Mouse (Mus musculus) adrenal gland, postnatal 25 days (tissue): ENCODE data around the gene Klrc3. TPM values are rescaled to one million over a fixed set of nuclear protein-coding genes. Genes with fewer than 3 reads are reported as not detected.
A peak's percentile ranks its signal among the peaks of the same experiment; 100 is the strongest.
"Not testable (repeated sequence)": the region's sequence is repeated elsewhere in the genome, so short reads cannot be mapped to it uniquely, and the experiment has no call there.

Experiments used
- DNase-seq: peaks from one replicate; pipeline ENCODE4 v3.0.0; 2021; ENCODE audit warnings: mixed read lengths
- long read RNA-seq: library from polyadenylated mRNA; stranded (forward); transcript quantifications from one replicate; pipeline ENCODE4 v2.0.0, GENCODE M21; 2021
- microRNA-seq, 2 experiments: library from miRNA; unstranded; fragments of <30 nt; microRNA quantifications; one replicate each; pipeline ENCODE4 v1.2.0; 2021
- total RNA-seq: library from RNA; stranded (reverse); gene quantifications from 2 replicates; pipeline ENCODE4 v1.2.3, GENCODE M21; 2021

Gene Klrc3
- total RNA-seq = not detected in 2 replicates
- long read RNA-seq = 0 reads

DNA sequence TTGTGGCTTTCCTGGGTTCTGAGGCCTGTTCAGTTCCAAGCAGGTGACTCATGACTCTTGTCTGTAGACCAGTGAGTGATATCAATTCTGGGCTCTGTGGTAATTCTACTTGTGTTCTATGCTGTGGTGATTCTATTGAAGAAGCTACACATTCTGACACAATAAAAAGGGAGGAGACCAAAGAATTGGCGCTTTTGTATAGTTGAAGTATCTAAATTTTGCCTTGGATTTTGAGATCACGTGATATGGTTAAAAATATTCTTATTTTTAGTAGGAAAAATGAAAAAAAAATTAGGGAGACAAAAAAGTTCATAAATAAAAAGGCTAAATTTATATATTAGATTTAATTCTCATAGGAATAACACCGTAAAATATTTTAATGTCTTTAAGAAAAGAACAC is at the start of gene Klrc3:
Klrc3 (minus strand) TSS at position 101 of the 400 bp plus-strand sequence.
- DNase-seq = not testable (repeated sequence)

DNA sequence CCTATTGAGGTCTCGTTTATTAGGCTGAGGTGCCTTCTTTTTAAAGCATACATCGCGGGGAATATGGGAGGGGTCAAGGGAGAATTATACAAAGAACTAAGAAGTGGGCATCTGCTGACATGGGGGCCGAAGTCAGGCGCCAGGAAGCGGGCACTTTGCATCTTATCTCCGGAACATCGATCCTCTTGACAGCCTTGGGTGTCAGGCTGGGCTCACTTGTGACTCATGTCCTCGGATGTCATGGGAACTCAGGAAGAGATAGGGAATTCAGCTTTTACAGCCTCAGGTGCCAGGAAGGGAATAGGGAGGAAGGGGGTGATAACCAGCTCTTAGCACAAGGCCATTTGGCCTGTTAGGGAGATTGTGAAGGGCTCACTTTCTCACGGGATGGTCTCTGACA is 48.3 kb upstream of the Klrc3 start:
- peak; percentile 13 for DNase-seq

DNA sequence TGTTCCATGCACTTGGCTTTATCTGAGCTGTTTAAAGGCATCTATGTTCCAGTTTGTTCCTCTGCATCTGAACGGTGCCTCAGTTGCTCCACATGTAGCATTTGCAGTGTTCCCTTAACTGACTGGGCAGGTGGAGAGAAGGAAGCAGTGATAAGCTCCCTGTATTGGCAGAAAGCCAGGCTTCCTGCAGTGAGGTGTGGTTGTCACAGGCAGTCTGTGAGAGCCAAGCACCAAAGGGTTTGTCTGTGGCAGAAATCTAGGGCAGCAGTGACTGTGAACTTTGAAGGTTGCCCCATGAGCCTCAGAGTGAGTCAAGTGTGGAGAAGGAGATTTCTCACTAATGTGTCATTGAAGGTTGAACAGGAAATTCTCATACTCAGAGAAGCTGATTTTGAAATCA is 37.2 kb upstream of the Klrc3 start:
- DNase-seq = no peak

- DNase-seq = no peak
These were observed 35.7 kb upstream of the Klrc3 start, which contains the start of gene Klrc1 for GRCm38 (mm10) chr6:129678873-129679272. Gene Klrc1 (minus strand): TSS chr6:129678973.

- DNase-seq = not testable (repeated sequence)
These were observed 18.2 kb upstream of the Klrc3 start for GRCm38 (mm10) chr6:129661301-129661700.

- DNase-seq = not testable (repeated sequence)
These were observed 17.5 kb upstream of the Klrc3 start, which contains the start of gene Klrc2 for GRCm38 (mm10) chr6:129660589-129660988. Gene Klrc2 (minus strand): TSS chr6:129660689.

DNA sequence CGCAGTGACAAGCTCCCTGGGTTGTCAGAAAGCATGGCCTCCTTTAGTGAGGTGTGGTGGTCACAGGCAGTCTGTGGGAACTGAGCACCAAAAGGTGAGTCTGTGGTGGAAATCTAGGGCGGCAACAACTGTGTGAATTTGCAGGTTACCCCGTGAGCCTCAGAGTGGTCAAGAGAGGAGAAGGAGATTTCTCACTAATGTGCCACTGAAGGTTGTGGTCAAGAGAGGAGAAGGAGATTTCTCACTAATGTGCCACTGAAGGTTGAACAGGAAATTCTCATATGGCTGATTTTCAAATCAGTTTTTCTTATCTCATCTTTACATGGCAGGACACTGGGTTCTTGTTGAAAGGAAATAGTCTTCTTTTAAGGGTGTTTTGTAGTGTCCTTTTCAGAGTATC is 917 bp upstream of the Klrc3 start:
- not testable (repeated sequence) for DNase-seq

- DNase-seq = not testable (repeated sequence)
These were observed 12.1 kb downstream of the Klrc3 start for GRCm38 (mm10) chr6:129631046-129631445.

DNA sequence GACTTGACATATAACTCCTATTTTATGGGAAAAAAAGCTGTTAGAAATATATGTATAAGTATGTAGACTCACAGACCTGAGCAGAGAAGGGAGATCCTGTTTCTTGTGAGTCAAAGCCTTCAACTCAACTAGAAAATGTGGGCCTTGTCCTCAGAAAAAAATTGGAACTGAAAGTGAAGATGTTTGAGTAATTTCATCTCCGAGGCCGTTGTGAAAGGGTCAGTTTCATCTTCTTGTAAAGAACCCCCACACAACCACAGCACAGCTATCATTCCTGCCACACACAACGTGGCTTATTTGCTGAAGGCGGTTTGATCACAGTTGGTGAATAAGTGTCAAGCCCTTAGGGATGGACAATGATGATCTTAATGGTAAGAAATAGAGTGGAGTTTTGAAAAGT is 19.4 kb downstream of the Klrc3 start, which contains the start of gene Klrk1:
Klrk1 (minus strand) TSS at position 130 of the 400 bp plus-strand sequence.
- no peak for DNase-seq

DNA sequence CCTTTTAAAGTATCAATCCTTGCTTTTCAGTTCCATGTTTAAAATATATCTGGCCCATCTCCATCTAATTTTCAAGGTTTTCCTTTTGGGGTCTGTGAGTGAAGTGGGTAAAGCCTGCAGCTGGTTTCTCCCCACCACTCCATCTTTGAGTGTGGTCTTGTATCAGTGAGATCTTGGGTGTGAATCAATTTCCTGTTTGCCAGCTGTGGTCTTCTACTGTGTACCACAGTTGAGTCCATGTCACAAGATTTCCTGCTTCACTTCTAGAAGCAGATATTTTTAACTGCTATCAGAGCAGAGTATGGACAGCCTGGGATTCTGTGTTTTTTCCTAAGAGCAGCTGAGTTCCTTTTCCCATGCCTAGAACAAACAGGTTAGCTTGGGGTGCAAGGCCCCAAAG is 34.8 kb downstream of the Klrc3 start:
- no peak for DNase-seq

DNA sequence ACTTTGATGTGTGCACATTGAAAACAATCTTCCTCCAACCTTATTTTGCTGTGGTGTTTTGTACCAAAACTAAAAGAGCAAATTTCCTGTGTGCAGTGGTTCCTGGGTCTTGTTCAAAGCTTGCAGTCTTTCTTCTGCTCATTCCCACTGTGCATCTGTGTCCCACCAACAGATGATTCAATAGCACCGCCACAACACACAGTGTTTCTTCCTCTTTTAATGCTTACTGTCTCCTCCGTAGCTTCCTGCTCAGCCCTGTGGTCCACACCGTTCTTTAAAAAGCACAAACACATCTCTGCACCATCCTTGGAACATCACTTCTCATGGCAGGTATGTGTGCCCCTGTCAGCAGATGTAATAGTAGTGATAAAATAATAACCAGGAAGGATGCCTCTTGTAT is 51.6 kb downstream of the Klrc3 start, which contains the start of gene Klrd1:
Klrd1 (plus strand) TSS at position 275 of the 400 bp plus-strand sequence.
- DNase-seq = no peak

Small RNA genes lying within 50 kb of the gene (microRNA-seq; reads per million reads assigned to microRNA genes)
- gene Mir680-1 = 0 reads per million in 2 experiments

Other genes with a start within 250 kb of the Klrc3 start
- 0.39 and 0.43 TPM in 2 replicates for gene Clec1b, start 246.0 kb downstream of the Klrc3 start, total RNA-seq
- 0.30 TPM in 1 of 2 replicates, not detected in the other for gene Clec9a, start 234.5 kb downstream of the Klrc3 start, total RNA-seq
- 4.8 and 6.5 TPM in 2 replicates for gene Clec1a, start 191.3 kb downstream of the Klrc3 start, total RNA-seq
- gene Olr1, start 136.2 kb downstream of the Klrc3 start, total RNA-seq = 0.24 TPM in 1 of 2 replicates, not detected in the other
- not detected in 2 replicates for gene Tmem52b, start 130.8 kb downstream of the Klrc3 start, total RNA-seq
- gene Gabarapl1, start 110.2 kb downstream of the Klrc3 start, total RNA-seq = 251 and 260 TPM in 2 replicates
- not detected in 2 replicates for gene Klre1, start 65.4 kb downstream of the Klrc3 start, total RNA-seq
- not detected in 2 replicates for gene Klrd1, start 51.6 kb downstream of the Klrc3 start, total RNA-seq
- not detected in 2 replicates for gene Klrk1, start 19.5 kb downstream of the Klrc3 start, total RNA-seq
- gene Klrc2, start 17.4 kb upstream of the Klrc3 start, total RNA-seq = not detected in 2 replicates
- not detected in 2 replicates for gene Klrc1, start 35.6 kb upstream of the Klrc3 start, total RNA-seq
- not detected in 2 replicates for gene Klri1, start 73.8 kb upstream of the Klrc3 start, total RNA-seq
- not detected in 2 replicates for gene Klri2, start 97.1 kb upstream of the Klrc3 start, total RNA-seq
- gene Gm156, start 140.9 kb upstream of the Klrc3 start, total RNA-seq = not detected in 2 replicates
- gene Gm17631, start 219.3 kb upstream of the Klrc3 start, total RNA-seq = not detected in 2 replicates
- gene Klra17, start 233.3 kb upstream of the Klrc3 start, total RNA-seq = not detected in 2 replicates